Mouse (Mus musculus): ENCODE results near the gene Golga1.

GRCm38 (mm10) chr2:38987803-38988510 lies 77.4 kb downstream of the Golga1 start:
- no peak for TF ChIP-seq CTCF (IDR thresholded peaks at IDR 0.05; ENCODE audit: extremely low read depth, insufficient read depth, low read length)
- no peak for TF ChIP-seq POLR2A (IDR thresholded peaks at IDR 0.05; ENCODE audit: extremely low read depth, insufficient read depth, low read length)
